Mouse (Mus musculus) lung, adult 18-20 months (tissue): ENCODE data around the gene Plxnc1.
A peak's percentile ranks its signal among the peaks of the same experiment; 100 is the strongest.

ENCODE experiments used
- DNase-seq, 2 experiments: peaks; one replicate each; pipeline ENCODE4 v3.0.0; 2022; ENCODE audit warnings: mixed read lengths in 2 of 2

Plxnc1 gene

GRCm38 (mm10) chr10:94818781-94819665 lies 125.6 kb downstream of the Plxnc1 start:
- peak; percentile 23 to 46 for DNase-seq

- no peak for DNase-seq
Measured at GRCm38 (mm10) chr10:94818127-94818526, 126.5 kb downstream of the Plxnc1 start.

GRCm38 (mm10) chr10:94811907-94812851 lies 132.5 kb downstream of the Plxnc1 start:
- no peak for DNase-seq

- DNase-seq = no peak
Measured at GRCm38 (mm10) chr10:94809946-94810472, 134.6 kb downstream of the Plxnc1 start.

GRCm38 (mm10) chr10:94808275-94808674 lies 136.4 kb downstream of the Plxnc1 start:
- no peak for DNase-seq

- no peak for DNase-seq
Measured at GRCm38 (mm10) chr10:94807323-94807722, 137.3 kb downstream of the Plxnc1 start.

GRCm38 (mm10) chr10:94804909-94805220 lies 139.8 kb downstream of the Plxnc1 start:
- no peak for DNase-seq

- peak in 1 of 2 experiments; percentile 50 for DNase-seq
Measured at GRCm38 (mm10) chr10:94804029-94804908, 140.4 kb downstream of the Plxnc1 start.

GRCm38 (mm10) chr10:94800677-94801354 lies 143.8 kb downstream of the Plxnc1 start:
- DNase-seq = no peak

- no peak for DNase-seq
Measured at GRCm38 (mm10) chr10:94799485-94800239, 145.0 kb downstream of the Plxnc1 start.

GRCm38 (mm10) chr10:94798128-94798527 lies 146.5 kb downstream of the Plxnc1 start:
- DNase-seq = no peak

GRCm38 (mm10) chr10:94794666-94795244 lies 149.9 kb downstream of the Plxnc1 start:
- DNase-seq = no peak

GRCm38 (mm10) chr10:94793914-94794313 lies 150.7 kb downstream of the Plxnc1 start:
- no peak for DNase-seq

GRCm38 (mm10) chr10:94789205-94789604 lies 155.4 kb downstream of the Plxnc1 start:
- DNase-seq = peak in 1 of 2 experiments; percentile 51

GRCm38 (mm10) chr10:94780618-94781262 lies 163.9 kb downstream of the Plxnc1 start:
- DNase-seq = no peak

- DNase-seq = no peak
Measured at GRCm38 (mm10) chr10:94779319-94779718, 165.3 kb downstream of the Plxnc1 start.

- DNase-seq = no peak
Measured at GRCm38 (mm10) chr10:94777576-94777975, 167.1 kb downstream of the Plxnc1 start.

- no peak for DNase-seq
Measured at GRCm38 (mm10) chr10:94771496-94771895, 173.1 kb downstream of the Plxnc1 start.

GRCm38 (mm10) chr10:94747011-94747410 lies 197.6 kb downstream of the Plxnc1 start:
- no peak for DNase-seq

GRCm38 (mm10) chr10:94741459-94741858 lies 203.2 kb downstream of the Plxnc1 start:
- DNase-seq = no peak
